Mouse (Mus musculus) hindbrain, embryonic 11.5 days (tissue): ENCODE measurements around the gene Lbr. TPM values are rescaled to one million over a fixed set of nuclear protein-coding genes. Genes with fewer than 3 reads are reported as not detected.

Experiments
- ATAC-seq: fragments of 200-750 bp; cut with Nextera tagmentation; 2 replicates; pipeline ENCODE4 v1.8.0; 2017; ENCODE audit warnings: mild to moderate bottlenecking, moderate TSS enrichment, moderate library complexity; ENCODE audit not compliant: low FRiP score
- DNase-seq: peaks from one replicate; pipeline ENCODE4 v3.0.0-alpha.2; 2015; ENCODE audit warnings: low spot score
- H3K27ac ChIP-seq: fragments of 300-500 bp; sonication (generic); 2 replicates; pipeline ENCODE4 v1.5.1; 2014; ENCODE audit warnings: mild to moderate bottlenecking, low read depth, low read length
- H3K27me3 ChIP-seq: fragments of 300-500 bp; sonication (generic); 2 replicates; pipeline ENCODE4 v1.6.1; 2014; ENCODE audit warnings: mild to moderate bottlenecking, low read length, moderate library complexity, mixed read lengths; ENCODE audit not compliant: control insufficient read depth, insufficient read depth
- H3K36me3 ChIP-seq: fragments of 300-500 bp; sonication (generic); 2 replicates; pipeline ENCODE4 v1.6.1; 2014; ENCODE audit warnings: mild to moderate bottlenecking, low read length, moderate library complexity, mixed read lengths; ENCODE audit not compliant: control insufficient read depth, insufficient read depth
- H3K4me1 ChIP-seq: fragments of 300-500 bp; sonication (generic); replicated peaks from 2 replicates; pipeline ENCODE4 v1.6.1; 2014; ENCODE audit warnings: low read length, mixed read lengths; ENCODE audit not compliant: control insufficient read depth, insufficient read depth
- H3K4me2 ChIP-seq: fragments of 300-500 bp; sonication (generic); replicated peaks from 2 replicates; pipeline ENCODE4 v1.6.1; 2014; ENCODE audit warnings: mild to moderate bottlenecking, low read depth, low read length
- H3K4me3 ChIP-seq: fragments of 300-500 bp; sonication (generic); 2 replicates; pipeline ENCODE4 v1.5.1; 2014; ENCODE audit warnings: low read depth, low read length
- H3K9ac ChIP-seq: fragments of 300-500 bp; sonication (generic); 2 replicates; pipeline ENCODE4 v1.6.1; 2014; ENCODE audit warnings: low read depth, low read length
- H3K9me3 ChIP-seq: fragments of 300-500 bp; sonication (generic); 2 replicates; pipeline ENCODE4 v1.6.1; 2016; ENCODE audit warnings: low read length; ENCODE audit not compliant: control insufficient read depth
- WGBS: fragments of 180-500 bp; shearing (Covaris S2); extraction: QIAGEN DNeasy Blood & Tissue Kit; methylation state at CpG from one replicate; pipeline ENCODE4 v1.1.7; 2014; 5-methylcytosine and 5-hydroxymethylcytosine counted together
- polyA plus RNA-seq: library from polyadenylated mRNA; unstranded; fragments of >200 nt; fragmentation: Nextera tagmentation; extraction: Ambion mirVana; gene quantifications from 2 replicates; pipeline ENCODE4 v1.2.1, GENCODE M21; 2014

Lbr gene
- polyA plus RNA-seq, 1 experiment from 2014 or later, result 151 TPM

- H3K9me3 ChIP-seq, result no peaks in the 10 kb centered on the region
- H3K4me2 ChIP-seq, result no peak overlapping the region
- H3K4me1 ChIP-seq, result no peaks in the 10 kb centered on the region
- H3K4me3 ChIP-seq, result no peak overlapping the region
- 80% methylated on average over 3 of the region's 3 CpGs for WGBS
- H3K36me3 ChIP-seq, result no peaks in the 10 kb centered on the region
- DNase-seq (no peak), ATAC-seq (no peak)
- H3K27me3 ChIP-seq, result no peaks in the 10 kb centered on the region
- H3K9ac ChIP-seq, result no peak overlapping the region
- no peak overlapping the region for H3K27ac ChIP-seq
These were observed 29.8 kb upstream of the Lbr start for GRCm38 (mm10) chr1:181872639-181873038.

GRCm38 (mm10) chr1:181866429-181867280 is 23.8 kb upstream of the Lbr start:
- no peak for ATAC-seq
- H3K4me3 ChIP-seq, result no peak overlapping the region
- H3K36me3 ChIP-seq, result no peaks in the 10 kb centered on the region
- no peaks in the 10 kb centered on the region for H3K27me3 ChIP-seq
- H3K9ac ChIP-seq, result no peak overlapping the region
- 76% methylated on average over 6 of the region's 6 CpGs for WGBS
- no peak for DNase-seq
- H3K27ac ChIP-seq, result no peak overlapping the region
- H3K4me1 ChIP-seq, result no peaks in the 10 kb centered on the region
- H3K4me2 ChIP-seq, result no peak overlapping the region
- H3K9me3 ChIP-seq, result no peaks in the 10 kb centered on the region

DNA sequence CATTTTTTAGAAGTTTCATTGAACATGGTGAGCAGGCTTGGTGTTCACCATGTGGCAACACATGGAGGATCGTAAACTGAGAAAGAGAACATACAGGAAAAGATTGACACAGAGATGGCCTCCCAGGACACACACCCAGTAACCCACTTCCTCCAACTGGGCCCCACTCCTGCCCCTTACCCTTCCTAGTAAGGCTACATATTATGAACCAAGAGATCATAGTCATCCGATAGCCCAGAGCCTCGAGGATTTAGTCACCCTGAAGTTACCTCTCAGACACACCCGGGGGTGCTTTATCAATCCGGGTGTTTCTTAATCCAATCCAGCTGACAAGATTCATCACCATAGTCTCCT is 23.0 kb upstream of the Lbr start:
- ATAC-seq, result no peak
- no peak overlapping the region for H3K9ac ChIP-seq
- no peaks in the 10 kb centered on the region for H3K36me3 ChIP-seq
- no peaks in the 10 kb centered on the region for H3K27me3 ChIP-seq
- no peak for DNase-seq
- H3K4me1 ChIP-seq, result no peaks in the 10 kb centered on the region
- H3K4me3 ChIP-seq, result no peak overlapping the region
- H3K9me3 ChIP-seq, result no peaks in the 10 kb centered on the region
- 83% methylated on average over 5 of the region's 5 CpGs for WGBS
- no peak overlapping the region for H3K27ac ChIP-seq
- no peak overlapping the region for H3K4me2 ChIP-seq

DNA sequence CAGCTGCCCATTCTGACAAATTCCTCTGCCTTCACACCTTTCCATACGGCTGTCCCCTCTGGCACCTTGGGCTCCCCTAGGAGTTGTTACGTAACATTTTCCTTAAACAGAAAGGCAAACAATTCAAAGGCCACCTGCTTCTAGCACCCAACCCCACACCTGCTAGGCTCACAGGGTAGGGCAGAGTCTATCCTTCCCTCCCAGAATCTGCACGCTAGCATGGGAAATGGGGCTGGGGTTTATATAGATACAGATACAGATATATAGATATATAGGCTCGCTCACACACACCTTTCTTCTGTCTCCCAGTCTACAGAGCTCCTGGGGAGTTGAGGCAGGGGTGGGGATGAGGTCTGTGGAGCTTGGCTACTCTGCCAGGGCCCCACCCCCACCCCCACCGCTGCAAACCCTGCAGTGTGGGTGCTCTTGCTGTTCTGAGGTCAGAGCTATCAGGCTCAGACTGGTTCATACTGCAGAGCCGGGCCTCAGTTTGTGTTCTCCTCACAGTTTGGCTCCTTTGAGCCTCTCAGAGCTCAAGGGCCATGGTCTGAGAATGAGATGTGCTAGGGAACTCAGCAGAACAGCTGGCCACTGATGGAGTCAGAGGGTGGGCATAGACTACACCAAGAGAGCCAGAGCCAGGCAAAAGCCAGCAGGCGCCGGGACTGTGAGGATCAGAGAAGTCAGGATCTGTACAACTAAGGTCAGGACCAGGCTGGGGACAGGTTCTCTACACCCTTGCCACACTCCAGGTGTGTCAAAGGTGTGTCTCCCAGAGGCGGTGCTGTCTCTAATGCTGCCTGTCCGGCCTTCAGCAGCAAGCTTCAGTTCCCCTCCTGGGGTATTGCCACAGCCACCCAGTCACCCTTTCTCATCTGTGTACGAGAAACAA is 22.4 kb upstream of the Lbr start:
- no peak for DNase-seq
- Histone ChIP-seq H3K36me3 (no peaks in the 10 kb centered on the region), H3K27ac (no peak overlapping the region), H3K27me3 (no peaks in the 10 kb centered on the region), H3K4me1 (no peaks in the 10 kb centered on the region), H3K9me3 (no peaks in the 10 kb centered on the region), H3K9ac (no peak overlapping the region), H3K4me3 (no peak overlapping the region), H3K4me2 (no peak overlapping the region)
- ATAC-seq, result no peak
- WGBS, result 79% methylated on average over 11 of the region's 11 CpGs

DNA sequence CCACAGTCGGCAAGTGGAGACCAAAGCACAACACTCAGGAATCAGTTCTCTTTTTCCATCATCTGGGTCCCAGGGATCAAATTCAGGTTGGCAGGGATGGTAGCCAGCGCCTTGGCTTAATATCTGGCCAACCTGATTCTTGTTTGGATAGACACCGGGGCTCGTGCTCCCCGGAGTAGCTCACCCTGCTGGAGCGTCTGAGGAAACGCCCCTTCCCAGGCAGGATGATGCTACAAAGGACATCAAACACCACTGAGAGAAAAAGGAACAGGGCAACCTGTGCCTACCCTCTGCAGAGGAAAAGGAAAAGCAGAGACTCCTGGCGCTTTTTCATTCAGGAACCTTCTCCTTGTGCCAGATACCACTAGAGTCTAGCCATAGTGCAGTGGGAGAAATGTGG is 20.6 kb upstream of the Lbr start:
- no peak for ATAC-seq
- Histone ChIP-seq H3K9ac (no peak overlapping the region), H3K27ac (no peak overlapping the region)

DNA sequence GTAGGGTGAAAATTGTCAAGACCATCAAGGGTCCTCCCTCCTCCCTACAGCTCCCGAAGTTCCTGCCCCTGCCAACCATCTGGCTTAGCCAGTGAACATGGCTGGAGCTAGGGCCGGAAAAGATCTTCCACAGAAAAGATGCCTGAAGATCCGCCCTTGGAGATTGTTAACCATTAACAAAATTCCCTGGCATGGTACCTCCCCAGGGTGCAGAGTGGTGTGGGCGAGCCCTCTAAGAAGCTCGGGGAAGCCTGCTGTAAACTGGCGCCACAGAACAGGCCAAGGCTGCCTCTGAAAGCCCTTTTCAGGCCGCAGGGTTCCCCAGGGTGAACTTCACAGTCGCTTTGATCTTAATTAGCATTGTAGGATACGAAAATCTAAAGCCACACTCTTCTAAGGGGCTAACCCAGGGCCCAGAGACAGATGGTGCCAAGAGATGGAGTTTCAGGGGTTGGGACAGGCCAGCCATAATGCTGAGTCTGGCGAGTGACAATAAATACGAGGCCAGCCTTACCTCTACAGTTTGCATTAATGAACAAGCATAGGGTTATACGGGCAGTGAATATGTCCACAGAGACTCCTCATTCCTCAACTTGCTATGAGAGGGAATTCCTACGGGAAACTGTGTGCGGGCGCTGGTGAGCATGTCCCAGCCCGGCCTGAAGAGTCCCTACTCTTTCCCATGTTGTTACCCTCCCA is 20.0 kb upstream of the Lbr start:
- ATAC-seq (no peak), DNase-seq (no peak)
- no peaks in the 10 kb centered on the region for H3K4me1 ChIP-seq
- H3K9ac ChIP-seq, result no peak overlapping the region
- H3K9me3 ChIP-seq, result no peaks in the 10 kb centered on the region
- H3K27me3 ChIP-seq, result no peaks in the 10 kb centered on the region
- H3K4me2 ChIP-seq, result no peak overlapping the region
- 46% methylated on average over 16 of the region's 16 CpGs for WGBS
- H3K27ac ChIP-seq, result no peak overlapping the region
- H3K36me3 ChIP-seq, result no peaks in the 10 kb centered on the region
- H3K4me3 ChIP-seq, result no peak overlapping the region

More for the DNA sequence above, 20.6 kb upstream of the Lbr start:
- H3K9me3 ChIP-seq, result no peaks in the 10 kb centered on the region
- H3K27me3 ChIP-seq, result no peaks in the 10 kb centered on the region
- no peaks in the 10 kb centered on the region for H3K36me3 ChIP-seq
- 40% methylated on average over 8 of the region's 8 CpGs for WGBS
- H3K4me3 ChIP-seq, result no peak overlapping the region
- DNase-seq, result no peak
- H3K4me2 ChIP-seq, result no peak overlapping the region
- H3K4me1 ChIP-seq, result no peaks in the 10 kb centered on the region

GRCm38 (mm10) chr1:181861181-181861902 is 18.5 kb upstream of the Lbr start:
- WGBS, result 66% methylated on average over 2 of the region's 2 CpGs
- H3K4me1 ChIP-seq, result no peaks in the 10 kb centered on the region
- H3K9me3 ChIP-seq, result no peaks in the 10 kb centered on the region
- ATAC-seq (no peak), DNase-seq (no peak)
- no peak overlapping the region for H3K27ac ChIP-seq
- H3K9ac ChIP-seq, result no peak overlapping the region
- no peaks in the 10 kb centered on the region for H3K27me3 ChIP-seq
- H3K4me3 ChIP-seq, result no peak overlapping the region
- H3K36me3 ChIP-seq, result no peaks in the 10 kb centered on the region
- no peak overlapping the region for H3K4me2 ChIP-seq

- Histone ChIP-seq H3K9ac (no peak overlapping the region), H3K36me3 (no peaks in the 10 kb centered on the region), H3K27me3 (no peaks in the 10 kb centered on the region), H3K4me2 (no peak overlapping the region), H3K4me1 (no peaks in the 10 kb centered on the region), H3K27ac (no peak overlapping the region), H3K9me3 (no peaks in the 10 kb centered on the region), H3K4me3 (no peak overlapping the region)
- WGBS, result 27% methylated on average over 5 of the region's 5 CpGs
- no peak for DNase-seq
- ATAC-seq, result no peak
These were observed 17.8 kb upstream of the Lbr start for GRCm38 (mm10) chr1:181860659-181861058.
